Mouse (Mus musculus) spleen, adult 18-20 months (tissue): ENCODE measurements around the gene B3gnt7.
"Not testable (repeated sequence)": the region's sequence is repeated elsewhere in the genome, so short reads cannot be mapped to it uniquely, and the experiment has no call there.

ENCODE experiments used
- DNase-seq, 2 experiments: peaks; one replicate each; pipeline ENCODE4 v3.0.0; 2022; ENCODE audit warnings: mixed read lengths in 2 of 2

Gene B3gnt7

GRCm38 (mm10) chr1:86303063-86303872 lies 636 bp downstream of the B3gnt7 start:
- peak; percentile 37 to 59 for DNase-seq

DNA sequence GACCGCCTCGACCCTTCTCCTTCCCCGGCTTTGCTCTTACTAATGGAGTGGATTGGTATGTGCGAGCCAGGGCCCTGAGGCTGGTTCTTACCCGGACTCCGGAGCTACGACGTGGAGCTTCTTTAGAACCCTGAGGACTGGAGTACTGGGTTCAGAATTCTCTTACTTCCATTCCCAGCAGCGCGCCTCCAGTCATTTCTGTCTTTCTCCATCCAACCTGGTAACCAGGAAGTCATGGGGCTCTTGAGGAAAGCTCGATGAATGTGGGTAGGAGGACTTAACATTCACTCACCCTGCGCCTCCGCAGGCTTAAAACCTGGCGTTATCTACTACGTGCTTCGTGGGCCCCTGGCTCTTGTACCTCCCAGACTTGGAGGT lies 1.2 kb downstream of the B3gnt7 start:
- DNase-seq, result peak in 1 of 2 experiments; percentile 10

- DNase-seq, result no peak
Observed at GRCm38 (mm10) chr1:86306686-86307085, 4.1 kb downstream of the B3gnt7 start.

GRCm38 (mm10) chr1:86307177-86307762 lies 4.6 kb downstream of the B3gnt7 start:
- no peak for DNase-seq

DNA sequence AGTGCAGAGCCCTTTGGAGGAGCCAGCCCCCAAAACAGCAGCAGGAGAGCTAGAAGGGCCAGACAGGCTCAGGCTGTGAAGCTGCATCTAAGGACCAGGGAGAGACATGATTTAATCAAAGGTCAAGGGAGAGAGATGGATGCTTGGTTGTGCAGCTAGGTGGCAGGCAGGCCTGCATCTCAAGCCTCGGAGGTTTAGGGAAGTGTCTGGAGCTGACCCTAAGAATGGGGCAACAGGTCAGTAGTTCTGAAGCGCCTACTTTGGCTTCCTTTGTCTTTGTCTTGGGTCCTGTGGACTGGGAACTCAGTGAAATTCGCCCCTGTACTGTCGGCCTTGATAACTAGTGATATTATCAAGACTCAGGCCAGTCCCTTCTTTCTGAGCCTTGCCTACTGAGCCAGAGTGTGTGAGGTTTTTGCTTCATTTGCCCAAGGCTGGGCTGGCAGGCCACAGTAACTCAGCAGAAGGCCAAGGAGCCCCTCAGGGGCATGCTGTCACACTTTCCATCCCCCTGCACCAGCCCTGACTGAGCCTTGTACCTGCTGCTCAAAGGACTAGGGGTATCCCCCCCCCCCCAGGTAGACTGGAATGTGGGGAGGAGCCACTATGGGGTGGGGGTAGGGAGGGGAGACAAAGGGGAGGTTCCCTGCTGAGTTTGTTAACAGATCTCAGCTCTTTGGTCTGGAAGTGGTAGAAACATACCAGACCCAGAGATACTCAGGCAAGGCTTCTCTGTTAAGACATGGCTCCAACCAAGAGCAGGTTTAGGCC lies 5.4 kb downstream of the B3gnt7 start:
- no peak for DNase-seq

DNA sequence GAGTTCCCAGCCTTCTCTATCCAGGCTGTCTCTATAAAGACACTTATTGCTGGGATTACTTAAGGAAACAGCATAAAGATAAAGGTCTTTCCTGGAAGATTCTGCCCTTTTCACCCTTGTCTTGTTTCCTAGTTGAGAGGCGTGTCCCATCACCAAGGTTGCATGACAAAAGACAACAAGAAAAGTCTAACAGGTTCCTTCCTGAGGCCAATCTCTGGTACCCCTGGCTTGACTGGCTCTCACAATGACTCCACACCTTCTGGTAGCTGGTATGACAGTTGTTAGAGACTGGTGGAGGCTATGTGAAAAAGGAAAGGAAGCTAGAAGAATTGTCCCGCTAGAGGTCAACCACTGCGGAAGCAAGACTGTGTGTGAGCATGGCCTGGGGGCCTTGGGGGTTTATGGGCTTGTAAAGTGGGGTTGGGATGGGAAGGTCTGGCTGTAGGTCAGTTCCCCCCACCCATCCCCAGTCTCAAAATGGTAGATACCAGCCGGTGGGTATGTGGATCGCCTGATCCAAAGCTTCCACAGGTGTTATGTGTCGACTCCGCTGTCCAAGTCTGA lies 6.7 kb downstream of the B3gnt7 start:
- DNase-seq, result no peak

DNA sequence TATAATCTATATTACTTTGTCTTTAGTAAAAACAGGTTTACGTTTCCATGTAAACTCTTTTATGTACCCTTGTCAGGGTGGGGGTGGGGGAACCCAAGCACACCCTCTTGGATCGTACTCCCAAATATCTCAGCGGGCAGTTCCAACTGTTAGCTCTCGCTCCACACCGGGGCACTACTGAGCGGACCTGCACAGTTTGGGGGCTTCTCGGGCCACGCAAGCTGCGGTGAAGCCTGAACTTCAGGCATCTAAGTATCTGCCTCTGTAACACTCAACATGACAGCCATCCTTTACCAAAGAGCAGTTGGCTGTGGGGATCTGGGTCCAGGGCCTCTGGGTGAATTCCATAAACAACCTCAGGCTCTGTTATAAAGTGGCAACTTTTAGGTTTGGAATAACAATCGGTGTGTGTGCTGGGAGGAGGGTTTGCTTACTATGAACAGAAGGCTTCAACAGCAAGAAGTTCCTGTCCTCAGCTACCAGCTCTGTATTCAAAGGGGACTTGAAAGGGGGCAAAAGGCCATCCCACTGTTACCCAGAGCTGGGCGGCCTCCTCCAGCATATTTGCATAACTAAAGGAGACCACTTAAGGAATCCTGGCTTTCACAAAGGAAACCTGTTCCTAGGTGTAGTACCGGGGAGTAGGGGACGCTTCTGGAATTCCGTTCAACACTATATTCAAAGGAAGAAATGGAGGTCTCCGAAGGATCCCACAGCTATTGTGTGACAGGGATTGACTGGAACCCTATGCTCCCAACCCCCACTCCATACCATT lies 8.1 kb downstream of the B3gnt7 start:
- DNase-seq, result no peak

DNA sequence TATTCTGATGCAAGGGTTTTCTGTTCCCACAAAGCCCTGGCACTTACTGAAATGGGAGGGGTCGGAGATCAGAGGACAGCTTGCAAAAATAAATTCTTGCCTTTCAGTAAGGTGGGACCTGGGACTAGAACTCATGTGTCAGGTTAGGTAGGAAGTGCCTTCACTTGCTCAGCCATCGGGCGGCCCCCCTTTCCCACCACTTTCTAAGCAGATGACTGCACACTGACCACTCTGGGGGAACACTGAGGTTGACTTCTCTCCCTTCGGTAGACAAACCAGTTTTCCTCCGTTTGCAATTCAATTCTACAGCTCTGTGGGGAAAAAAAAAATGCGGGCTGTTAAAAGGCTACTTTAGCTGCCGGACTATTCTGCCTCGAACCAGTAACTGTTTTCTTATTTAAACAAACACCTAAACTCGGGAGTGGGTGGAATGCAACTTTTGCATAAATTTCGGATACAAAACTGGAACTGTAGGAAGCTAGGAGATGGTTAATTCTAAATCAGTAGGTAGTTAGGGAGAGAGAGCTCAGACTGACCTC lies 8.9 kb downstream of the B3gnt7 start:
- DNase-seq, result no peak

DNA sequence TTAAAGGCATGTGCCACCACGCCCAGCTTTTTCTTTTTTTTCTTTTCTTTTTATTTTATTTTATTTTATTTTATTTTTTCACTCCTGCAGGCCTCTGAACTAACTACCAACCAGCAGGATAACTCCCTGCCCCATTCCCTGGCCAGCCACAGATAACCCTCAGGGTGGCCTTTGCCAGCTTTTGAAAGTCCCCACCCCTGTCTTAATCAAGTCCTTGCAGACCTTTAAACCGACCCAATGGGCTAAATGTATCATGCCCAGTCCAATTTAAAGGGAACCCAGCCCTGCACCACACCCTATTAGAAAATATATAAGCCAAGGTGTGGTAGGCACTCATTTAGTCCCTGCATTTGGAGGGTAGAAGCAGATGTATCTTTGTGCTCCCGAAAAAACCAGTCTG lies 9.6 kb downstream of the B3gnt7 start:
- no peak for DNase-seq

GRCm38 (mm10) chr1:86313096-86313771 lies 10.6 kb downstream of the B3gnt7 start:
- no peak for DNase-seq

DNA sequence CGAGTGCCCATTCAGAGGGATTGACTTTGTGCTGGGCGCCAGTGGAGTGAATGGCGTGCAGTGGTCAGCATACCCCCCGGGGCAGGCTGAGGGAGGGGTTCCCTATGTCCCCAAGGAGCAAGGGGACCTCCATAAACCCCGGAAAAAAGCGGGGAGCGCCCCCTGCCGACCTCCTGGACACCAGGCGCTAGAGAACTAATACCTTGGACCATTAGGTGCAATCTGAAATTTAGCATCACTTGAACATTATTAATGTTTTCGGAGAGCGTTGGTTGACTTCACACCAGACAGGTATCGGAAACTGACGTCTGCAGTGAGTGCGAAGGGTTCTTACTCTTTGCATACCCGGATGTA lies 11.1 kb downstream of the B3gnt7 start:
- DNase-seq, result peak; percentile 28 to 69

GRCm38 (mm10) chr1:86320822-86321413 lies 18.3 kb downstream of the B3gnt7 start:
- DNase-seq, result no peak

- no peak for DNase-seq
Observed at GRCm38 (mm10) chr1:86336330-86336729, 33.7 kb downstream of the B3gnt7 start.

DNA sequence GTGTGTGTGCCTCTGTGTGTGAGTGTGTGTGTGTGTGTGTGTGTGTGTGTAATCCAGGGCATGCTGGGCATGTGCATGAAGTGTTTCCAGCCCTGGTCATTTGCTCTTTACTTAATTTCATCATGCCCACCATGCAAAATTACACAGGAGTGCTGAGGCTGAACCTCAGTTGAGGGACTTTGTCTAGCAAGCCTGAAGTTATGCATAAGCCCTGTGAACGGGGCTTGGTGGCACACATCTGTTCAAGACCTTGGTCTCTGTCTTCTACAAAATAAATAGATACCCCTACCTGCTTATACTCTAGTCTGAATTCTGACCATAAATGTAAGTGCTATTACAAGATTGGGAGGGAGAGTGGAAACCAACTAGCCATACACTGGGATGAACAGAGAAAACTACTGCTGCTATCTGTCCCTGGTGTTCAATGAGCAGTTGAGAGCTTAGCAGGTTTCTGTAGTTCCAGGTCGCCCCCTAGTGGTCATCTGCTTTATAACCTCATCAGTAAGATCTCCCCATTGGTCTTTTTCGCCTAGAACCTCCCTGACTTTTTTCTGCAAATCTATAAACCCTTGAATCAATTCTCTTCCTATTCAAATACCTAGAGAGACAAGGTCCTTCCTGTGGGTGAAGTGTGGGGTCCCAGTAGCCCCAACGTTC lies 36.7 kb downstream of the B3gnt7 start:
- peak; percentile 18 to 78 for DNase-seq

GRCm38 (mm10) chr1:86341096-86341495 lies 38.5 kb downstream of the B3gnt7 start:
- not testable (repeated sequence) for DNase-seq

DNA sequence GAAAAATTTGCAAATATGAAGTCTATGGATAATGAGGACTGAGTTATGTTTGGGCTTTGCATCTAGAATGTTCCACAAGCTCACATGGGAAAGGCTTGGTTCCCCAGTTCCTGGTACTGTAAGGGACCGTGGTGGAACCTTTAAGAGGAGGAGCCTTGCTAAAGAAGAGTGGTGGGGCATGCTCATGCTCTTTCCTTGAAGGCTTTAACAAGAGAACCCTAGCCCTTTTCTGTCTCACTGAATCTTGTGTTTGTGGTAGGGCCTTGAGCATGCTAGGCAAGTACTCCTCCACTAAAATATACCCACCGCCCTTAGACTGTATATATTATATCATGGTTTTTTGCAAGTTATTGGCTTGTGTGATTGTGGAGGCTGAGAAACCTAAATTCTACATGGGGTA lies 39.7 kb downstream of the B3gnt7 start:
- DNase-seq, result no peak

- no peak for DNase-seq
Observed at GRCm38 (mm10) chr1:86343087-86343645, 40.5 kb downstream of the B3gnt7 start.

- no peak for DNase-seq
Observed at GRCm38 (mm10) chr1:86343969-86344861, 41.6 kb downstream of the B3gnt7 start.

GRCm38 (mm10) chr1:86345069-86345468 lies 42.4 kb downstream of the B3gnt7 start:
- DNase-seq, result no peak
